Mouse (Mus musculus) hindbrain, embryonic 15.5 days (tissue): ENCODE results near the gene Rab11fip5. TPM values are rescaled to one million over a fixed set of nuclear protein-coding genes. Genes with fewer than 3 reads are reported as not detected.

Source experiments
- ATAC-seq: fragments of 200-750 bp; cut with Nextera tagmentation; 2 replicates; pipeline ENCODE4 v1.8.0; 2017; ENCODE audit warnings: low read depth, moderate number of reproducible peaks, moderate TSS enrichment; ENCODE audit not compliant: low FRiP score
- H3K27ac ChIP-seq: fragments of 300-500 bp; sonication (generic); replicated peaks from 2 replicates; pipeline ENCODE4 v1.5.1; 2015; ENCODE audit warnings: mild to moderate bottlenecking, inconsistent platforms
- H3K27me3 ChIP-seq: fragments of 300-500 bp; sonication (generic); 2 replicates; pipeline ENCODE4 v1.6.1; 2015; ENCODE audit warnings: control low read depth, inconsistent platforms
- H3K36me3 ChIP-seq: fragments of 300-500 bp; sonication (generic); 2 replicates; pipeline ENCODE4 v1.6.1; 2015; ENCODE audit warnings: control low read depth, inconsistent platforms
- H3K4me1 ChIP-seq: fragments of 300-500 bp; sonication (generic); replicated peaks from 2 replicates; pipeline ENCODE4 v1.6.1; 2015; ENCODE audit warnings: control low read depth, inconsistent platforms
- H3K4me2 ChIP-seq: fragments of 300-500 bp; sonication (generic); 2 replicates; pipeline ENCODE4 v1.6.1; 2015; ENCODE audit warnings: moderate library complexity, mild to moderate bottlenecking, inconsistent platforms
- H3K4me3 ChIP-seq: fragments of 300-500 bp; sonication (generic); 2 replicates; pipeline ENCODE4 v1.5.1; 2015; ENCODE audit warnings: mild to moderate bottlenecking, inconsistent platforms
- H3K9ac ChIP-seq: fragments of 300-500 bp; sonication (generic); 2 replicates; pipeline ENCODE4 v1.6.1; 2015; ENCODE audit warnings: inconsistent platforms
- H3K9me3 ChIP-seq: fragments of 300-500 bp; sonication (generic); 2 replicates; pipeline ENCODE4 v1.6.1; 2016; ENCODE audit warnings: control low read depth, inconsistent platforms
- WGBS: fragments of 180-500 bp; shearing (Covaris S2); methylation state at CpG from one replicate; pipeline ENCODE4 v1.1.7; 2015; 5-methylcytosine and 5-hydroxymethylcytosine counted together
- polyA plus RNA-seq: library from polyadenylated mRNA; unstranded; fragments of >200 nt; fragmentation: Nextera tagmentation; extraction: Ambion mirVana; gene quantifications from 2 replicates; pipeline ENCODE4 v1.2.1, GENCODE M21; 2015

The Rab11fip5 gene
- polyA plus RNA-seq, 1 experiment from 2014 or later, result 24.4 TPM

DNA sequence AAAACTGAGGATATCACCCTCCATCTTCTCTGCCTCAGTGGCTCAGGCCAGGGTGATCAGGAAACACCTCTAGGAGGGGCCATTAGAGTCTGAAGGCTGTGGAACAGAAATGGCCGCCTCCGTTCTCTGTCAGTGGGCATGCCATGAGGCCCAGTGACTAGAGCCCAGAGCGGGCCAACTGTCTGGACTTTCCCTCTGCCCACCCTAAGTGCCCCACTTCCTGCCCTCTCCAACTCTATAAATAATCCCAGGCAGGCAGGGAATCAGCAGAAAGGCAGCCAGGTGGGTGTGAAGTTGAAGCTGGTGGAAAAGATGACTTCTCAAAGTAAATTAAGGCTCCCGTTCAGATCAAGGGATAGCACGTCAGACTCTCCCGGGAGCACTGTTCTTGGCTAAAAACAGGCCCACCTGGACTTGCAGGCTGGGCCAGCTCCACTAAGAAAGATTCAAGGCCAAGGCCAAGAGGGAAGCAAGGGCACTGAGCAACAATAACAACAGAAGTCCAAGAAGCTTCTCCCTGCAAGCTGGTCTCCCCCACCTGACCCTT, 2.5 kb downstream of the Rab11fip5 start:
- Histone ChIP-seq H3K27ac (no peak overlapping the region), H3K9ac (no peak overlapping the region), H3K4me3 (no peak overlapping the region), H3K4me2 (peak overlapping the region; percentile 75), H3K4me1 (peaks cover 51% of the 10 kb centered on the region), H3K9me3 (no peaks in the 10 kb centered on the region), H3K36me3 (no peaks in the 10 kb centered on the region), H3K27me3 (no peaks in the 10 kb centered on the region)
- ATAC-seq, result no peak
- WGBS, result 84% methylated on average over 6 of the region's 6 CpGs

DNA sequence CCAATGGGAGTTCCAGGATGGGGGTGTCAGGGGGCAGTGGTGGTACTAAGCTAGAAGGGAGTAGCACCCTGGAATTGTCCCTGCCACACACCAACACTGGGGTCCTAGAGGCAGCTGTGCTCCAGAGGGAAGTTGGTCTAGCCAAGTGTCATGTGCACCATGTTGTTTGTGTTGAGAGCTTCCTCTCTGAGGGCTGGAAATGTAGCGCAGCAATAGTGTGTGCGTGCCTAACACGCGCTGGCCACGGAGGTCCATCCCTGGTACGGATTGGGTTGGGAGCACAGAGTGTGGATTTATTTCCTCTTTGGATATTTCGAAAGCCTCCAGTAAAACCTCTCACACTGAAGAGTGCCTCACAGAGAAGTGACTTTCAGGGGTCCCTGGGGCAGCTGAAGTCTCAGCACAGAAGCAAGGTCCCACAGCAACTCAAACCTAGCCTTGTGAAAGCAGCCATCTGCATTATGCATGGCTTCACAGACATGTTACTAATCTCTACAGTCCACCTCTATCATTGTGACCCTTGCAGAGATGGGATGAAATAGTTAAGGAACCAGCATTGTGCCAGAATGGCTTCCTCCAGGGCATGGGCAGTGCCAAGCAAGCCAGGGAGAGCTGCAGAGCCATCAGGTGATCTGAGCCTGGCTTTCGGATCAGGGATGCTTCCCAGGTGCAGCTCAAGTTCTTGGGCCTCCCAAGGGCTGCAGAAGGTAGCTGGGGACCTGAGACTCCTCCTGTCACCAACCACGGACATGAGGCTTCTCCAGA, 3.6 kb downstream of the Rab11fip5 start:
- ATAC-seq, result no peak
- Histone ChIP-seq H3K27ac (no peak overlapping the region), H3K27me3 (no peaks in the 10 kb centered on the region), H3K4me3 (no peak overlapping the region), H3K9ac (no peak overlapping the region), H3K4me1 (peaks cover 55% of the 10 kb centered on the region), H3K4me2 (no peak overlapping the region), H3K36me3 (no peaks in the 10 kb centered on the region), H3K9me3 (no peaks in the 10 kb centered on the region)
- WGBS, result 95% methylated on average over 9 of the region's 9 CpGs

DNA sequence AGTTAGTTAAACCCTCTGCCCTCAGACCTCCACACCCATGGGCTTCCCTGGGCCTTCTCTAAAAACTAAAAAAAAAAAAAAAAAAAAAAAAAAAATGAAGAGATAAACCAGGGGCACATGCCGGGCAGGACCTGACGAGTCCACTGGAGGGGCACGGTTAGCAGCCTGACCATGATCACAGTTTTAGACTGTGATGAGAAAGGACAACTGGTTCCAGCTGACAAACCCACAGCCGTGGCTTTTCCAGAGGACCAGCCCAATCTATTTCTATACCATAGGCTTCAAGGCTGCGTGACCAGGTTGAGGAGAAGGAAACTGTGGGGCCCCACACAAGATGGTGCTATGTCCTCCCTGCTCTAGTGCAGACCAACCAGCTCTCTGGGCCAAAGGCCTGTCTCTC, 4.4 kb downstream of the Rab11fip5 start:
- WGBS, result 94% methylated on average over 5 of the region's 5 CpGs
- Histone ChIP-seq H3K27me3 (no peaks in the 10 kb centered on the region), H3K27ac (no peak overlapping the region), H3K9ac (no peak overlapping the region), H3K4me1 (peaks cover 55% of the 10 kb centered on the region), H3K36me3 (no peaks in the 10 kb centered on the region), H3K9me3 (no peaks in the 10 kb centered on the region), H3K4me2 (no peak overlapping the region), H3K4me3 (no peak overlapping the region)
- no peak for ATAC-seq

- no peak overlapping the region for H3K4me3 ChIP-seq
- WGBS, result 70% methylated on average over 5 of the region's 5 CpGs
These were observed 5.1 kb downstream of the Rab11fip5 start for GRCm38 (mm10) chr6:85369181-85369860.

DNA sequence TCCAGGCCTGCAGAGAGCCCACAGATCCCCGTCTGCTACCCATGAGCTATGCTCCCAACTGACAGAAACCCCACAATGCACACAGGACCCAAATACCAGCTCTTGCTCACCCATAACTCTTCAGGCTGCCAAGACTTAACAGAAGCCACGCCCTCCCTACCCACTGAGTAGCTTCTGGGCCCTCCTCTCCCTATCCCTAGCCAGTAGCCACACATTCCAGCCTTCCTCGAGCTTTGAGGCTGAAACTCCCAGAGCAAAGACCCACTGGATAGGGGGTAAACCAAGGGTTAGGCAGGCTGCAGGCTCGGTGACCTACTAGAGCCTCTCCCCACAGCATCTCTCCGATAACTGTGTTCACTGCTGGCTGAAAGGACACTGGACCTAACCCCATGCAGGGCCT, 5.7 kb downstream of the Rab11fip5 start:
- no peak for ATAC-seq
- H3K4me1 ChIP-seq, result peaks cover 54% of the 10 kb centered on the region
- WGBS, result 62% methylated on average over 5 of the region's 5 CpGs

More at GRCm38 (mm10) chr6:85369181-85369860, 5.1 kb downstream of the Rab11fip5 start:
- Histone ChIP-seq H3K27ac (no peak overlapping the region), H3K27me3 (no peaks in the 10 kb centered on the region), H3K9me3 (no peaks in the 10 kb centered on the region), H3K36me3 (no peaks in the 10 kb centered on the region), H3K4me2 (no peak overlapping the region), H3K4me1 (peaks cover 55% of the 10 kb centered on the region), H3K9ac (no peak overlapping the region)
- ATAC-seq, result no peak

DNA sequence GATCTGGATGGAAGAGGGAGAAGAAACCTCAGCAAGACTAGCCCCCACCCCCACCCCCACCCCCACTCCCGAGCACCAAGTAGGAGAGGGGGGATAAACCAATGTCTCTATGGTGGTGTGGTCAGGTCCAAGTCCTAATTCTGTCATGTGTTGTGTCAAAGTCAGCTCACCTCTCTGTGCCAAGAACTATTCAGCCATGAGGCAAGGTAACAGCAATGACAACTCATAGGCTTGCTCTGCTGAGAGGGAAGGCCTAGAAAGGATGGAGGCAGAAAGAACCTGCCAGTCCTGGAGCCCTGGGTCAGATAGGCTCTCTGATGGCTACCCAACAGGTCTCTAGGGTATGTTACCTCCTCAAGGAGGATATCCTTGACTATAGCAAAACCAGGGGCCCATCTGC, 6.3 kb downstream of the Rab11fip5 start:
- ATAC-seq, result no peak
- 100% methylated on average over 1 of the region's 1 CpGs for WGBS
- no peaks in the 10 kb centered on the region for H3K9me3 ChIP-seq
- peaks cover 49% of the 10 kb centered on the region for H3K4me1 ChIP-seq
- H3K9ac ChIP-seq, result no peak overlapping the region
- no peak overlapping the region for H3K4me3 ChIP-seq
- H3K4me2 ChIP-seq, result no peak overlapping the region
- no peak overlapping the region for H3K27ac ChIP-seq
- no peaks in the 10 kb centered on the region for H3K27me3 ChIP-seq
- H3K36me3 ChIP-seq, result no peaks in the 10 kb centered on the region

More for the DNA sequence above, 5.7 kb downstream of the Rab11fip5 start:
- Histone ChIP-seq H3K27me3 (no peaks in the 10 kb centered on the region), H3K9me3 (no peaks in the 10 kb centered on the region), H3K4me3 (no peak overlapping the region), H3K4me2 (no peak overlapping the region), H3K36me3 (no peaks in the 10 kb centered on the region), H3K27ac (no peak overlapping the region), H3K9ac (no peak overlapping the region)

GRCm38 (mm10) chr6:85366387-85366786, 8.0 kb downstream of the Rab11fip5 start:
- Histone ChIP-seq H3K4me1 (peaks cover 33% of the 10 kb centered on the region), H3K27me3 (no peaks in the 10 kb centered on the region), H3K4me3 (no peak overlapping the region), H3K4me2 (no peak overlapping the region), H3K9me3 (no peaks in the 10 kb centered on the region), H3K27ac (no peak overlapping the region), H3K36me3 (no peaks in the 10 kb centered on the region), H3K9ac (no peak overlapping the region)
- ATAC-seq, result no peak
- 65% methylated on average over 1 of the region's 1 CpGs for WGBS

- Histone ChIP-seq H3K9ac (no peak overlapping the region), H3K4me3 (no peak overlapping the region), H3K27ac (no peak overlapping the region), H3K36me3 (no peaks in the 10 kb centered on the region), H3K27me3 (no peaks in the 10 kb centered on the region), H3K4me2 (no peak overlapping the region), H3K4me1 (peaks cover 17% of the 10 kb centered on the region), H3K9me3 (no peaks in the 10 kb centered on the region)
- ATAC-seq, result no peak
- WGBS, result 77% methylated on average over 5 of the region's 5 CpGs
These were observed 10.0 kb downstream of the Rab11fip5 start for GRCm38 (mm10) chr6:85364439-85364838.

DNA sequence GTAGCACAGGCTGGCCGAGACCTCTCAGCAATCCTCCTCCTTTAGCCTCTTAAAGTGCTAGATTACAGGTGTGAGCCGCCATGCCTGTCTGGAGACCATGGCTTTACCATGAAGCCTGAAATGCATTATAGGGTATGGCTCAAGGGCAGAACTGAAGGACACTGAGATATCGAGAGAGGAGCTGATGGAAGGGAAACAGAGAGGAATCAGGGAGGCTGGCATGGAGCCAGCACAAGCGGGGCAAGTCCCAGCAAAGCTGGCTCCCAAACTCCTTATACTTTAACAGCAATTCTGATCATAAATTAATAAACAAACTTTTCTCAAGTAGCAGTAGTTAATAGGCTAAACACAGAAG, 10.6 kb downstream of the Rab11fip5 start:
- Histone ChIP-seq H3K27me3 (no peaks in the 10 kb centered on the region), H3K9me3 (no peaks in the 10 kb centered on the region), H3K4me2 (no peak overlapping the region), H3K4me3 (no peak overlapping the region), H3K4me1 (peaks cover 12% of the 10 kb centered on the region), H3K9ac (no peak overlapping the region), H3K36me3 (no peaks in the 10 kb centered on the region), H3K27ac (no peak overlapping the region)
- 75% methylated on average over 4 of the region's 4 CpGs for WGBS
- no peak for ATAC-seq

- H3K9me3 ChIP-seq, result no peaks in the 10 kb centered on the region
- H3K4me1 ChIP-seq, result peaks cover 7% of the 10 kb centered on the region
- H3K36me3 ChIP-seq, result no peaks in the 10 kb centered on the region
- no peak overlapping the region for H3K9ac ChIP-seq
- H3K4me3 ChIP-seq, result no peak overlapping the region
- H3K4me2 ChIP-seq, result no peak overlapping the region
- H3K27me3 ChIP-seq, result no peaks in the 10 kb centered on the region
- H3K27ac ChIP-seq, result no peak overlapping the region
- no peak for ATAC-seq
- WGBS, result 95% methylated on average over 5 of the region's 5 CpGs
These were observed 11.1 kb downstream of the Rab11fip5 start for GRCm38 (mm10) chr6:85363231-85363905.

GRCm38 (mm10) chr6:85362610-85363009, 11.8 kb downstream of the Rab11fip5 start:
- H3K4me3 ChIP-seq, result no peak overlapping the region
- H3K36me3 ChIP-seq, result no peaks in the 10 kb centered on the region
- no peaks in the 10 kb centered on the region for H3K27me3 ChIP-seq
- H3K4me2 ChIP-seq, result no peak overlapping the region
- H3K4me1 ChIP-seq, result peaks cover 5% of the 10 kb centered on the region
- WGBS, result 85% methylated on average over 5 of the region's 5 CpGs
- no peak for ATAC-seq
- H3K9ac ChIP-seq, result no peak overlapping the region
- H3K9me3 ChIP-seq, result no peaks in the 10 kb centered on the region
- H3K27ac ChIP-seq, result no peak overlapping the region

GRCm38 (mm10) chr6:85360311-85360710, 14.1 kb downstream of the Rab11fip5 start:
- H3K27ac ChIP-seq, result no peak overlapping the region
- ATAC-seq, result no peak
- no peaks in the 10 kb centered on the region for H3K9me3 ChIP-seq
- H3K36me3 ChIP-seq, result no peaks in the 10 kb centered on the region
- no peak overlapping the region for H3K9ac ChIP-seq
- no peak overlapping the region for H3K4me2 ChIP-seq
- 91% methylated on average over 5 of the region's 5 CpGs for WGBS
- no peaks in the 10 kb centered on the region; the same call in 1 of the 2 replicates for H3K4me1 ChIP-seq
- H3K4me3 ChIP-seq, result no peak overlapping the region
- H3K27me3 ChIP-seq, result no peaks in the 10 kb centered on the region
